Mouse (Mus musculus): ENCODE measurements around the gene Nit1. TPM values are rescaled to one million over a fixed set of nuclear protein-coding genes. Genes with fewer than 3 reads are reported as not detected.
A peak's percentile ranks its signal among the peaks of the same experiment; 100 is the strongest.

Nit1 gene
- polyA plus RNA-seq (2015; fragmentation: Nextera tagmentation; extraction: Ambion mirVana): 42.0 and 46.4 TPM in 2 replicates

DNA sequence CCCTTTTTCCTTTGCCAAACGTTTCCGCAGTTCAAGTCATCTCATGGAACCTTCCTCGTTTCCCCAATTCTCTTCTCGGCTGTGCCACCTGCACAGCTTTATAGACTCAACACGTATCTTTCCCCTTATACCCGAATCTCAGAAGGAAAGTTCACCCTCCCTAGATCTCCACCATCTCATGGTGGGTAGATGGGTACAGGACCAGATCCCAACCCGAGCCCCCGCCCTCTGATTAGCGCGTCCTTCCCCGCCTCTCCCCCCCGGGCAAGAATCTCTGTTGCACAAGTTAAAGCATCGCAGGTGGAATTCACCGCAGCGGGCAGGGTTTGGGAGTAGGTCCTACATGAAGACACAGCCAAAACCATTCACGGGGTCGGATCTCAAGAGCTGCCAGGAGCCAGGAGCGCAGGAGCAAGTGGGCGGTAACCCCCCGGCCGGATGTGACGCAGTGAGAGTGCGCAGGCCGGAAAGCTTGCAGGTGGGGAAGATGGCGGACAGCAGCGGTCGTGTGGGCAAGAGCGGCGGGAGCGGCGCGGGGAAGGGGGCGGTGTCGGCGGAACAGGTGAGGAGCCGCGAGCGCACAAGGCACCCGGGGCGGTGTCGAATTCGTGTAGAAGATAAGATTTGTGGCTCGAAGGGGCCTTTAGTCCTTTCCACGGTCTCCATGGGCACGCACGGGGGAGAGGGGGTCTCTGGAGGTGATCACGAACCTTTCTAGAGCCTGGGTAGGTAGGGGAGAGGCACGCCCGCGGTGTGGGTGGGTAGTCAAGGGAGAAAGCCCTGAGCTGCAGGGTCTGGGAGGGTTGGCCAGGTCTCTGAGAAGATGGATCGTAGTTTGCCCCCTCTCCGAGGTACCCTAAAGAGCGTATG lies at the start of gene Nit1, which contains the start of gene Pfdn2:
Gene Nit1 (minus strand): TSS at position 422 of the 870 bp plus-strand sequence.
Gene Pfdn2 (plus strand): TSS at position 446 of the 870 bp plus-strand sequence.
- Histone ChIP-seq H3K27ac (peak within 1 kb of the TSS; percentile 72), H3K4me1 (peaks cover 13% of the 10 kb centered on the region; the same call in 1 of the 2 replicates), H3K4me2 (peak within 1 kb of the TSS; percentile 76), H3K9ac (peak within 1 kb of the TSS; percentile 74), H3K4me3 (replicated peaks) (peak within 1 kb of the TSS; percentile 94), H3K9me3 (no peaks in the 10 kb centered on the region), H3K27me3 (replicated peaks) (no peaks in the 10 kb centered on the region), H3K36me3 (peaks cover 20% of the 10 kb centered on the region)
- under 1% methylated on average over 53 of the region's 53 CpGs for WGBS
- ATAC-seq (ENCODE audit: insufficient read depth, low FRiP score, low read depth): peak; percentile 90

DNA sequence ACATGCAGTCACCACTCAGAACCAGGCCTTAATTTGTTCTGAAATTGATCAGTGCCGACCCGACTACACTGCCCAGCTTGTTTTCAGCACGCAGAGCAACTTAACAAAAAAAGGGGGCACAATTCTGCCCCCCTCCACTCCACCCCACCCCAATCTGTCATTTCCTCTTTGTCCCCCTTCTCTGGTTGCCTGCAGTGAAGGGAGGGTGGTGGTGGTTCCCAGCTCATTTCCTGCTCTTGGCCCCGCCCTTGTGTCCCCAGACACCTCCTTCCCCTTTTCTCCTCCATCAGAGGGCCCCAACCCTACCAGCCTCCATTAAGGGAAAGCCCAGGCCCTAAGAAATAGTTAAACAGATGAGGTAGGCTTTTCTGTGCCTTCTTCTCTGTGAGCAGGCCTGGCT lies 44.7 kb upstream of the Nit1 start:
- Histone ChIP-seq H3K4me2 (no peak overlapping the region), H3K9ac (no peak overlapping the region), H3K4me3 (replicated peaks) (no peak overlapping the region), H3K4me1 (0 out of 2 replicates have a peak, but pooled peaks cover 4% of the 10 kb centered on the region), H3K27me3 (replicated peaks) (no peaks in the 10 kb centered on the region), H3K36me3 (no peaks in the 10 kb centered on the region), H3K27ac (no peak overlapping the region; the same call in 1 of the 2 replicates), H3K9me3 (no peaks in the 10 kb centered on the region)
- 0 out of 2 replicates have a peak, but pooled peaks have one; percentile 14 for ATAC-seq (ENCODE audit: insufficient read depth, low FRiP score, low read depth)
- WGBS: 58% methylated on average over 4 of the region's 4 CpGs

- no peaks in the 10 kb centered on the region for H3K27me3 ChIP-seq (replicated peaks)
- peak; percentile 19; the same call in 1 of the 2 replicates for ATAC-seq (ENCODE audit: insufficient read depth, low FRiP score, low read depth)
- H3K9ac ChIP-seq: no peak within 1 kb of the TSS
- H3K9me3 ChIP-seq: no peaks in the 10 kb centered on the region
- peak within 1 kb of the TSS; percentile 13; the same call in 1 of the 2 replicates for H3K4me3 ChIP-seq (replicated peaks)
- H3K36me3 ChIP-seq: no peaks in the 10 kb centered on the region
- H3K4me2 ChIP-seq: no peak within 1 kb of the TSS
- WGBS: 76% methylated on average over 15 of the region's 15 CpGs
- peak within 1 kb of the TSS; percentile 40; the same call in 1 of the 2 replicates for H3K27ac ChIP-seq
- 0 out of 2 replicates have a peak, but pooled peaks cover 4% of the 10 kb centered on the region for H3K4me1 ChIP-seq
Measured at GRCm38 (mm10) chr1:171388376-171389102, 43.1 kb upstream of the Nit1 start, which contains the start of gene Arhgap30. Gene Arhgap30 (plus strand): TSS chr1:171388954.

GRCm38 (mm10) chr1:171387099-171387498 lies 41.7 kb upstream of the Nit1 start:
- 28% methylated on average over 6 of the region's 6 CpGs for WGBS
- Histone ChIP-seq H3K4me1 (peaks cover 4% of the 10 kb centered on the region; the same call in 1 of the 2 replicates), H3K9ac (no peak overlapping the region), H3K9me3 (no peaks in the 10 kb centered on the region), H3K27me3 (replicated peaks) (no peaks in the 10 kb centered on the region), H3K36me3 (no peaks in the 10 kb centered on the region), H3K4me2 (no peak overlapping the region), H3K4me3 (replicated peaks) (no peak overlapping the region), H3K27ac (no peak overlapping the region)
- ATAC-seq (ENCODE audit: insufficient read depth, low FRiP score, low read depth): no peak

DNA sequence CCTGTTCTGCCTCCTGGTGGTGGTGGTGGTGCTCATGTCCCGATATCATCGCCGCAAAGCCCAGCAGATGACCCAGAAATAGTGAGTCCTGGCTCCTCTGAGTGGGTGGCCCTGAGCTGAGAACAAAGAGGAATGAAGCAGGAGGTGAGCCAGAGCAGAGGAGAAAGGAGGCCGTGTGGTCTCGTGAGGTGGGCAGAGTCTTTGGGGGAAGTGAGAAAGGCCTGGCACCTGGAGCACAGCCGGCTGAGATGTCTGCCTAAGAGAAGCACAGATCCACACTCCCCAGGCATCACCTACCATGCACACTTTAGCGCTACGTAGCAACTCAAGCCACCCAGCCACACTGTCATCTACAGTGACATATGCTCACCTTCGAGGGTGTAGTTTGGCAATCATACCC lies 39.7 kb upstream of the Nit1 start:
- no peak overlapping the region for H3K4me2 ChIP-seq
- H3K27me3 ChIP-seq (replicated peaks): no peaks in the 10 kb centered on the region
- WGBS: 63% methylated on average over 9 of the region's 9 CpGs
- H3K4me1 ChIP-seq: peaks cover 8% of the 10 kb centered on the region
- no peaks in the 10 kb centered on the region for H3K9me3 ChIP-seq
- H3K9ac ChIP-seq: no peak overlapping the region
- H3K4me3 ChIP-seq (replicated peaks): no peak overlapping the region
- ATAC-seq (ENCODE audit: insufficient read depth, low FRiP score, low read depth): no peak
- H3K27ac ChIP-seq: no peak overlapping the region
- no peaks in the 10 kb centered on the region for H3K36me3 ChIP-seq

DNA sequence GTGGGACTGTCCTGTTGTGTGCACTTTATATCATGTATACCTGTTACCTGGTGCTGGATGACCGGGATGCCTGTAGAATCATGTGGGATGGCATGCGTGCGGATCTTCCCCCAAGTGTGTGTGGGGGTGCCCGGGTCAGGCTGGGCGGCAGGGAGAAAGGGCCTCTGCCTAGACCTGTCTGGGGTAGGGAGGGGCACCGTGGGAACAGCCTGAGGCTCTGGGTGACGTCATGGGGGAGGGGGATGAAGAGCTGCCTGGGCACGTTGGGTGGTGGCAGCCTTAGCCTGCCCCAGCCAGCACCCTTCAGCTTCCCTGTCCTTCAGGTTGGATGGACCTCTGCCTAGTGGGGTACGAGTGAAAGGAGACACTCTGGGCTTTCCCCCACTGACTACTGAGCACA lies 38.9 kb upstream of the Nit1 start:
- no peak overlapping the region for H3K9ac ChIP-seq
- no peaks in the 10 kb centered on the region for H3K27me3 ChIP-seq (replicated peaks)
- H3K4me2 ChIP-seq: no peak overlapping the region
- 56% methylated on average over 9 of the region's 9 CpGs for WGBS
- H3K27ac ChIP-seq: no peak overlapping the region
- peaks cover 15% of the 10 kb centered on the region for H3K4me1 ChIP-seq
- ATAC-seq (ENCODE audit: insufficient read depth, low FRiP score, low read depth): peak; percentile 8; the same call in 1 of the 2 replicates
- no peak overlapping the region for H3K4me3 ChIP-seq (replicated peaks)
- H3K9me3 ChIP-seq: no peaks in the 10 kb centered on the region
- no peaks in the 10 kb centered on the region for H3K36me3 ChIP-seq

DNA sequence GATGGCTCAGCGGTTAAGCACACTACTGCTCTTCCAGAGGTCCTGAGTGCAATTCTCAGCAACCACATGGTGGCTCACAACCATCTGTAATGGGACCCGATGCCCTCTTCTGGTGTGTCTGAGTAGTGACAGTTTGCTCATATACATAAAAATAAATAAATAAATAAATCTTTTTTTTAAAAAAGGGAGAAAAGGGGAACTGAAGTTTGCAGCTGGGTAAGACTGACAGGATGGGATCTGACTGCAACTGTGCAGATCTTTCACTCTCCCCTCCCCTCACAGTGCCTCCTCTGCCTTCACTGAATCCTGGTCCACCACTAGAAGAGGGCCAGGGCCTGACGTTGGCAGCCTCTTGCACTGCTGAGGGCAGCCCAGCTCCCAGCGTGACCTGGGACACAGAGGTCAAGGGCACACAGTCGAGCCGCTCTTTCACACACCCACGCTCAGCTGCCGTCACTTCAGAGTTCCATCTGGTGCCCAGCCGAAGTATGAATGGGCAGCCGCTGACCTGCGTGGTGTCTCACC lies 36.7 kb upstream of the Nit1 start:
- H3K27me3 ChIP-seq (replicated peaks): no peaks in the 10 kb centered on the region
- WGBS: 86% methylated on average over 11 of the region's 11 CpGs
- no peaks in the 10 kb centered on the region for H3K36me3 ChIP-seq
- no peaks in the 10 kb centered on the region for H3K9me3 ChIP-seq
- H3K9ac ChIP-seq: no peak overlapping the region
- H3K4me3 ChIP-seq (replicated peaks): no peak overlapping the region
- H3K27ac ChIP-seq: no peak overlapping the region
- H3K4me2 ChIP-seq: no peak overlapping the region
- ATAC-seq (ENCODE audit: insufficient read depth, low FRiP score, low read depth): no peak
- peaks cover 13% of the 10 kb centered on the region for H3K4me1 ChIP-seq

DNA sequence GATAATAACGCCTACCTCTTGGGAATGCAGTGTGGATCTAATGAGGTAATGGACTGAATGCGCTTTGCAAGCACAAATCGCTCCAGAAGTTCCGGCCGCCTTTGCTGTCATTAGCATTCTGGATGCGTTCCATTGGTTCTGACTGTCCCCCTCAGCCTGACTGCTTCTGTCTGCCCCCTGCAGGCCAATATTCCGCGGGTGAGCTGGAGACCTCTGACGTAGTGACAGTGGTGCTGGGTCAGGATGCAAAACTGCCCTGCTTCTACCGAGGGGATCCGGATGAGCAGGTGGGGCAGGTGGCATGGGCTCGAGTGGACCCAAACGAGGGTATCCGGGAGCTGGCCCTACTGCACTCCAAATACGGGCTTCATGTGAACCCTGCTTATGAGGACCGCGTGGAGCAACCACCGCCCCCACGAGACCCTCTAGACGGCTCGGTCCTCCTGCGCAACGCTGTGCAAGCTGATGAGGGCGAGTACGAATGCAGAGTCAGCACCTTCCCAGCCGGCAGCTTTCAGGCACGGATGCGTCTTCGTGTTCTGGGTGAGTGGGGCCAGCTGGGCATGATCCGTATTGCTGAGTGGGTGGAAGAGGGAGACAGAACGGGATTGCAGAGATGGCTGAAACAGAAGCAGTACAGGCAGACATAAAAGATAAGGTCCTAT lies 34.6 kb upstream of the Nit1 start:
- peak overlapping the region; percentile 44; the same call in 1 of the 2 replicates for H3K27ac ChIP-seq
- 0 out of 2 replicates have a peak, but pooled peaks have one; percentile 9 for ATAC-seq (ENCODE audit: insufficient read depth, low FRiP score, low read depth)
- H3K9ac ChIP-seq: no peak overlapping the region

GRCm38 (mm10) chr1:171378298-171378697 lies 32.9 kb upstream of the Nit1 start:
- WGBS: 75% methylated on average over 6 of the region's 6 CpGs
- H3K27ac ChIP-seq: no peak overlapping the region

More for the DNA sequence above, 34.6 kb upstream of the Nit1 start:
- Histone ChIP-seq H3K27me3 (replicated peaks) (no peaks in the 10 kb centered on the region), H3K4me2 (peak overlapping the region; percentile 57), H3K4me3 (replicated peaks) (peak overlapping the region; percentile 25), H3K36me3 (no peaks in the 10 kb centered on the region), H3K9me3 (no peaks in the 10 kb centered on the region), H3K4me1 (peaks cover 17% of the 10 kb centered on the region)
- WGBS: 7% methylated on average over 31 of the region's 31 CpGs

DNA sequence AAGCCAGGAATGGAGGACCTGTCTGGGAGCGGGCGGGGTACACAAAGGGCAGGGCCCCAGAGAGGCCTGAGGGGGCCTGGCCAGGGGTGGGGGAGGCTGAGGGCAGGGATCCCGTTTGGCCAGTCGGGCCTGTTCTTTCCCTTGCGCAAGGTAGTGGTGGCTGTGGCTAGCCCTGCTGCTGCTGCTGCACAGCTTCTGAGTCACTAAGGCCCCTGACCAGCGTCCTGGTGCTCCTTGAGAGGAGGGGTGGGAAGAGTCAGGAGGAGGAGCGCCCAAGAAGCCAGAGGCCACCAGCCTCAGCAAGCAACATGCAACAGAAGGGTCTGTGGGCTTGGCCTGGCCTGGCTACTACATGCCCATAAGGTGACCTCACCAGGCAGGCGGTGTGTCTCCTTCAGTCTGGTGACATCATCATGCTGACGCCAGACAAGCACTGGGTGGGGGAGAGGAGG lies 30.2 kb upstream of the Nit1 start:
- peak overlapping the region; percentile 63 for H3K27ac ChIP-seq
- peaks cover 25% of the 10 kb centered on the region for H3K4me1 ChIP-seq
- no peak overlapping the region for H3K9ac ChIP-seq
- peak overlapping the region; percentile 4; the same call in 1 of the 2 replicates for H3K4me2 ChIP-seq
- WGBS: 47% methylated on average over 9 of the region's 9 CpGs
- H3K27me3 ChIP-seq (replicated peaks): no peaks in the 10 kb centered on the region
- no peaks in the 10 kb centered on the region for H3K9me3 ChIP-seq
- ATAC-seq (ENCODE audit: insufficient read depth, low FRiP score, low read depth): peak; percentile 86
- H3K4me3 ChIP-seq (replicated peaks): no peak overlapping the region
- H3K36me3 ChIP-seq: no peaks in the 10 kb centered on the region

More at GRCm38 (mm10) chr1:171378298-171378697, 32.9 kb upstream of the Nit1 start:
- no peaks in the 10 kb centered on the region for H3K36me3 ChIP-seq
- H3K9me3 ChIP-seq: no peaks in the 10 kb centered on the region
- peaks cover 25% of the 10 kb centered on the region for H3K4me1 ChIP-seq
- no peak overlapping the region for H3K4me2 ChIP-seq
- ATAC-seq (ENCODE audit: insufficient read depth, low FRiP score, low read depth): no peak
- no peak overlapping the region for H3K4me3 ChIP-seq (replicated peaks)
- no peaks in the 10 kb centered on the region for H3K27me3 ChIP-seq (replicated peaks)
- no peak overlapping the region for H3K9ac ChIP-seq

GRCm38 (mm10) chr1:171373946-171374345 lies 28.5 kb upstream of the Nit1 start:
- H3K4me2 ChIP-seq: peak overlapping the region; percentile 21
- no peak for ATAC-seq (ENCODE audit: insufficient read depth, low FRiP score, low read depth)
- no peaks in the 10 kb centered on the region for H3K36me3 ChIP-seq
- no peak overlapping the region for H3K9ac ChIP-seq
- H3K27ac ChIP-seq: peak overlapping the region; percentile 55; the same call in 1 of the 2 replicates
- H3K9me3 ChIP-seq: no peaks in the 10 kb centered on the region
- WGBS: 13% methylated on average over 2 of the region's 4 CpGs
- H3K4me1 ChIP-seq: peaks cover 14% of the 10 kb centered on the region
- no peak overlapping the region for H3K4me3 ChIP-seq (replicated peaks)
- H3K27me3 ChIP-seq (replicated peaks): no peaks in the 10 kb centered on the region
